Mouse (Mus musculus): ENCODE measurements at regions not wholly inside any gene's neighbourhood (a gene's known extent, or its start where the extent isn't known, plus 50 kb on each side); places are given as distances from the start of the nearest gene placed in this dataset.

GRCm38 (mm10) chr1:73848370-73848769, 275.9 kb downstream of the Tns1 start:
- TF ChIP-seq POLR2A (IDR thresholded peaks at IDR 0.05; ENCODE audit: borderline replicate concordance, insufficient read depth, low read length) = no peak
- no peak for TF ChIP-seq CTCF (IDR thresholded peaks at IDR 0.05; ENCODE audit: borderline replicate concordance, insufficient read depth, low read depth, low read length)

Measured in cerebellum, adult 2 months (tissue).